Mouse (Mus musculus): ENCODE data around the gene Pold1.

GRCm38 (mm10) chr7:44593051-44593450, 44.4 kb upstream of the Pold1 start:
- TF ChIP-seq CTCF (IDR thresholded peaks at IDR 0.05; ENCODE audit: low read depth) (no peak), EP300 (IDR thresholded peaks at IDR 0.05; ENCODE audit: low read depth) (no peak)
